Mouse (Mus musculus): ENCODE measurements around the gene Pid1.

DNA sequence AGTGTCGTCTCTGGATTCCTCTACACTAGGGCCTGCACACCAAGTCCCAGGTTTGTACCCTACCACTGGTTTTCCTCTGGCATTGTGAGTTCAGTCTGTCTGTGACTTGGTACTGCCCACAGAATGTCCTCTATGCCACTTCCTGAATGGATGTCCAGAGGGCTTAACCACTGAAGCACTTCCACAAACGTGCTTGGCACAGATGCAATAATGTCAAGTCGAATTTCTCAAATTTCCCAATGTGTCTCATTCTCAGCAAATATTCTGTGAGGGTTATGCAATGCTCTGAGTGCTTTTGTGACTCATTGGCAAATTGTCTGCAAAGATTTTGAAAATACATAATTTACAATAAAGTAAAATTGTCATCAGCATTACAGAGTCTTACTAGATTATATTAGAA is 61.2 kb downstream of the Pid1 start:
- TF ChIP-seq POLR2A (IDR thresholded peaks at IDR 0.05; ENCODE audit: insufficient read depth, low read length) (no peak), CTCF (IDR thresholded peaks at IDR 0.05; ENCODE audit: low read depth, low read length) (no peak), EP300 (IDR thresholded peaks at IDR 0.05; ENCODE audit: insufficient read depth, low read depth, low read length) (no peak)
